Mouse (Mus musculus) regulatory T cell (primary cell): ENCODE data around the gene Gnpat.

Source experiments
- in situ Hi-C: fragments of 300-600 bp; cut with MboI, MseI; formaldehyde crosslinking; loops from one replicate; pipeline ENCODE4 v1.15.1; 2025; ENCODE audit warnings: high pct_unique_total_duplicates

The Gnpat gene

DNA sequence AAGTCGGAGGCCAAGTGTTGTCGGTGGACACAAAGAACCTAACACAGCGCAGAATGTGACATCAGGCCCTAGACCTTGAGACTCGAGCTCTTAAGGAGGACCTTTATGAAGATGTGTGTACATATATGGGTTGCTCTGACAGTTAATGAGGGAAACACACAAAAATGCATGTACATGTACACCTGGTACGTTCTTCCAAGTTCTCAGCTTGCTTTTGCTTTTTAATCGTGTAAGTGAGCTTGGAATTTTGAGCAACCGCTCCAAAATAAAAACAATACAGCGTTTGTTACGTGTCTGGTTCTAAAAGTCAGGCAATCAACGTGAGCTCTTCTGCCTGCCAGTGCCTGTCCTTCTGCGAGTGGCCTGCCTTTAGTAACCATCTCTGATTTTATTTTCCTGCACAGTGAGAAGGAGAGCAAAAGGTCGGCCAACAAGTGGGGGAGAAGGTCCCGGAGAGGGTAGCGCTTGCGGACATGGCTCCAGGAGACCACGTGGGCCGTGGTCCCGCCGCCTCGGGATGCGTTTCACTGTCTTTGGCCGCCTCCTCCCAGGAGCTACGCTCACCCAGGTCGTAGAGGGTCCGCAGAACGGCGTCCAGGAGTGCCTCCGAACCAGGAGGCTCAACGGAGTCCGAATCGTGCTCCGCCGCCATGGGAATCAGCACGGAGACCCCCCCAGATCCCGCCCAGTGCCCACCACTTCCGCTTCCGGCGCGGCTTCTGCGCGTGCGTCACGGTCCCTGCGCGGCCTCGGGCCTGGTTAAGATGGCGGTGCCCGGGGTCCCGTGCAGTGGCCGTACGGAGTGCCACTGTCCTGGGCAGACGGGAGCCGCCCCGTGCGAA is at the start of gene Gnpat, which contains the start of gene 2810004N23Rik:
Gene Gnpat, plus strand, starts transcription at position 713 of the 842 bp plus-strand sequence.
Gene 2810004N23Rik, minus strand, starts transcription at position 800 of the 842 bp plus-strand sequence.
- in situ Hi-C loops, result loop anchor here (5.0 kb wide), 1 partner anchor 140 kb away; the partner anchor contains the start of genes Arv1 and Ttc13

DNA sequence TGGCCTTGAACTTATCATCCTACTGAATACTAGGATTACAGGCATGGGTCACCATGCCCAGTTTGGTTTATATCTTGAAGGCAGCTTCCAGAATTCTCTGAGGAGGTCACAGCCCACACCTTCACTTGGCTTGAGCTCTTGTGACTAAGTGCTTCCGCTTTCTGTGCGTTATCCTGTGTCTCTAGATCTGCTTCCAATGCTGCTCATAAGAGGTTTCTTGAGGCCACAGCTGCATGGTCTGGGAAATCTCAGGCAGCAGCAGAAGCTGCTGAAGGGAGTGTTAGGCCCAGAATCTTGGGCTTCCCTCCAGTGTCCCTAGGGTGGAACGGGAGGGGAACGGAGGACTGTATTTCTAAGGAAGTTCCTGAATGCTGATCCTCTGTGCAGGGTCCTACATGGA is 49.5 kb upstream of the Gnpat start:
- in situ Hi-C loops, result no loop called here

DNA sequence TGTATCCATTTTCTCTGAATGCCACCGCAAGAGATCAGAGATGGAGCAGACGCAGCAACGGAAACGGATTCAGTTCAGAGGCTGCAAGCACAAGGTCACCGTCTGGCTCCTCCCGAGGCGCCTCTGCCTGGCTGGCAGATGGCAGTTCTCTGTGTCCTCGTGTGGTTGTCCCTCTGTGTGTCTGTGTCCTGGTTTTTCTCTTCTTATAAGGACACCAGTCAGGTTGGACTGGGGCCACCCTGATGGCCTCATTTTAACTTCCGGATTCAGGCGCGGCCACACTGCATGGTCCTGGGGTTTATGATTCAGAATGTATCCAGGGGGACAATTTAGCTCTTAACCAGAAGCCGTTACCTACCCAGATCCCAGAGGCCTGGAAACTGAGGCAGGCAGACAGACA is 47.0 kb upstream of the Gnpat start:
- in situ Hi-C loops, result no loop called here

DNA sequence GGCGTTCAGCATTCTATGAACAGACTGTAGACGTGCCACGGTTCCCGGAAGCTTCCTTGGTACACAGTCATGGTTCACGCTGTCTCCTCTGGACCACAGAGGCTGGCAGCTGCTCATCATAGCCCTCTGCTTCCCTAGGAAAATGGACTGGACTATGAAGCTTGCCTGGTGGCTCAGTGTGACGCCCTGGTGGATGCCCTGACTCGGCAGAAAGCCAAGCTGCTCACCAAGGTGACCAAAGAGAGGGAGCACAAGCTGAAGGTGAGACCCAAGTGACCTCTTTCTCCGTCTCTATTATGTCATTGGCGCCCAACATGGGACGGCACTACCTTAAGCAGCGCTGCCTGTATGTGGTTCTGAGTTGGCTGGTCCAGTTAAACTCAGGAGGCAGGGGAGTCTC is 46.0 kb upstream of the Gnpat start:
- in situ Hi-C loops, result no loop called here

DNA sequence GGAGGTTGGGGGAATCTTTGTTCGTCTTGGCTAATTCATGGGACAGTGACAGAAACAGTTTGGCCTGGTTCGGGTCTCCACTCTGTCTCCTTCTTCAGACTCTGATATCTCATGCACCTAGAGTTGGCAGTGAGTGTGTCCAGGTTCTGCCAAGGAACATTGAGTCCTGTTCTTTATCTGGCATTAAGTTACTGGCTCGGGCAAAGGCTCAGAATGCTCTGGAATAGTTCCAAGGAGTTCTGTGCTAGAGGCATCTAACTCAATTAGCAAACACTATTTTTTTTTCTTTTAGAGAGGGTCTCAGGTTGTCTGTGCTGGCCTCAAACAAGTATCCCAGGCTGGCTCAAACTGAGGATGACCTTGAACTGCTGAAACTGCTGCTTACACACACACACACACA is 45.5 kb upstream of the Gnpat start:
- in situ Hi-C loops, result no loop called here

DNA sequence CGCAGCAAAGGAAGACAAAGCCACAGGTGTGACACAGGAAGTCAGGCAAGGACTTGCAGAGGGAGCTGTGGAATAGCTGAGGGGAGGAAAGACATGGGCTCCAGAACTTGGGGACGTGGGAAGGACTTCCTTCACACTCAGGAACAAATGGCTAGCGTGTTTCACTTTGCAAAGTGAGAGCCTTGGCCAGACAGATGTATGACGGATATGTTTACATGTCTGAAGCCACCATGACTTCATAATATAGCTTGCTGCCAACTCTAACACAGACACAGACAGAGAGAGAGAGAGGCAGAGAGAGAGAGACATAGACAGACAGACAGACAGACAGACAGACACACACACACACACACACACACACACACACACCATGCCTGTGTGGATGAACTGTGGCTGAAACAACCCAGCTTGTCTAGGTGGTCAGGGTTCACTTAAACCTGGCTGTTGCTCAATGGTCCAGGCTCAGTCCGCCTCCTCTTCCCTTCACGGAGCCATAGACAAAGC is 43.2 kb upstream of the Gnpat start:
- in situ Hi-C loops, result no loop called here

DNA sequence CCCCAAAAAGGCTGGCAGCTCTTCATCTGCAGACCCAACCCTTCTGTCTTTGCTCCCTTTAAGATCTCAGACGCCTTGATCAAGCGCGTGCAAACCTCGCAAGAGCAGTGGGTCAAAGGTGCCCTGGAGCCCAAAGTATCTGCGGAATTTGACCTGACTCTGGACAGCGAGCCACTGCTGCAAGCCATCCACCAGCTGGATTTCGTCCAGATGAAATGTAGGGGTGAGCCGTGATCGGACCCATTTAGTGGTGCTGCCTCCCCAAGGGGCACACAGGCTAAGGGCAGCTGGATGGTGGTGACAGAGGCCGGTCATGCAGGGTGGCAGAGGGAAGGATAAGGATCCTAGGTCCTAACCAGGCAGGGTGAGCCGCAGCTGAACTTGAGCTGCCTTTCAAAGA is 42.7 kb upstream of the Gnpat start:
- in situ Hi-C loops, result no loop called here

DNA sequence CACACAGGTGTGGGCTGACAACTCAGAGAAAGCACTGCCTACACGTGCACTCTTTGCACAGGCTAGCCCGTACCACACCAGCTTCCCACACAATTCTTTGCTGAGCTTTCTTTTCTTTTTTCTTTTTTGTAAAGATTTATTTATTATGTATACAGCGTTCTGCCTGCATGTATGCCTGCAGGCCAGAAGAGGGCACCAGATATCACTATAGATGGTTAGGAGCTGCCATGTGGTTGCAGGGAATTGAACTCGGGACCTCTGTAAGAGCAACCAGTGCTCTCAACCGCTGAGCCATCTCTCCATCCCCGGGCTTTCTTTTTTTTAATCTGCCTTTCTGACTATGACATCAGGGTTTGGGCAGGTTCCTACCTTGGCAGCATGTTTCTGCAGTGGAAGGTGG is 39.3 kb upstream of the Gnpat start:
- in situ Hi-C loops, result no loop called here

DNA sequence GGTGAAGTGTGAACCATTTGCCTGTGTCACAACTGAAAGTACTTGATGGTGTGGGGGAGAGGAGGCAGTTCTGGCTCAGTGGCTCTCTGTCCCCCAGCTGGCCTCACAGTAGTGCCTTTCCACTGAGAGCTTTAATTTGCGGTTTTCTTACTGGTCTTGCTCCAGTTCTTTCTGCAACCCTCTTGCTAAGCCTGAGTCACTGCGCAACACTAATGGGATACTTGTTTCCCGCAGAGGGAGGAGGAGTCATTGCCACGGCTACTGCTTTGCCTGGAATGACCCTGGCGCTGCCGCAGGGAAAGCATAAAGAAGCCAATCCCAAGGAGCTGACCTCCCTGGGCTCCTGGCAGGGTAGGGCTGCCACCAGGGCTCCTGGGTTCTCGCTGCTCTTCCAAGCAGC is 36.2 kb upstream of the Gnpat start:
- in situ Hi-C loops, result no loop called here

DNA sequence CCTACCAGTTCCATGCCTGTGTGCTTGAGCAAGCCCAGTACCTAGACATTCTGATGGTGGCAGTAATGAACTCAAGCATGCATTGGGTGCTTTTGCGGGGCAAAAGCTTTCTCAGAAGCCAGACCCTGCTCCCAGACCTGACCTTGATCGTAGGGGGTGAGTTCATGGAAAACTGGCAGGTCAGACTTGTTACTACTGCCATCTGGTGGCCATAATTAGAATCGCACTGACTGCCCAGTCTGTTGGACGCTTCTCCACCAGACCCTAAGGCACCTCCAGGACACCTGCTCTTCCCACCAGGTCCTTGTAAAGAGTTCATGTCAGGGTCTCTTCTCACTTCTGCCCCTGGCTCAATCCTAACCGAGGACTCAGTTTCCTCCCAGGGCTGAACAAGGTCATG is 35.4 kb upstream of the Gnpat start:
- in situ Hi-C loops, result no loop called here

DNA sequence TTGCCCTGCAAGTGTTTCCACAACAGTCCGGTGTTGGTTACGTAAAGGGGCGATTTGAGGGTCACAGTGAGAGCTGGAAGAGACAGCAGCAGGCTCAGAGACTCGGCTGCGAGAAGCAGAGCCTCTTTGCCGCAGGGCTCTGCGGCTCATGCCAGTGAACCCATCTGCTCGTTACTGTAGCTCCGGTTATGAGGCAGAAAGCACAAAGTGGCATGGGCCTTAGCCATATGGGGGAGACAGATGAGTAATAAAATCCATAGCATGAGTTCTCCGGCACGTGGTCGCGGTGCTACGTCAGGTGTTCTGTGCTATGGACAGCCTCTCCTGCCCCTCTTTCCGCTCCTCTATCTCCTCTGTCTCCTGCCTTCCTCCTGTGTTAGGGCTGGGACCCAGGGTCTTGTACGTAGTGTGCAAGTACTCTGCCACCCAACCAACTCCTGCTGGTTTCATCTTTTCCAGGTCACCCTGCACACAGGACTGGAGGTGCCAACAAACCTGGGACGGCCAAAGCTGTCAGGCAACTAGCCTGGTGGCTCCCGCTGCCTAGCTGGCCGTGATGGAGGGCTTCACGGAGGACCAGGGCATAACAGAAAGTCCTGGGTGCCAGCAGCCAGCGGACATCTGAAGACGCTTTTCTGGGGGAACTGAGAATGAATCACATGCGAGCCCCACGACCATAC is 34.1 kb upstream of the Gnpat start:
- in situ Hi-C loops, result no loop called here

DNA sequence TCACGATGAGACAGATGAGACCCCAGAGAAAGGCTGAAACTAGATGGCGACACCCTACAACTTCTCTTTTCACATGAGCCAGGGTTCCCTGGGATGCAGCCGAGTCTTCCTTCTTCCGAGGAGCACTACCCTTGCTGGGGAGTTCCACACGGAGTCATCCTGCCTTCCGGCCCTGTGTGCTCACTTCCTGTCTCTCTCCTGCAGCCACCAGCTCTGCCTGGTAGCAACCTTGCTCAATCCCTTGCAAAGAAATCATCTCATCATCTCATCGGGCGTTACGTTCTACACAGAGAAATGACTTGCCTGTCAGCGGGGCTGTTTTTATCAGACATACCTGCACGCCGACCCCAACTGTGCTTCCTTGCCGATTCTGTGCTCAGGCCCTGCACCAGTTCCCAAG is 32.8 kb upstream of the Gnpat start:
- in situ Hi-C loops, result no loop called here

DNA sequence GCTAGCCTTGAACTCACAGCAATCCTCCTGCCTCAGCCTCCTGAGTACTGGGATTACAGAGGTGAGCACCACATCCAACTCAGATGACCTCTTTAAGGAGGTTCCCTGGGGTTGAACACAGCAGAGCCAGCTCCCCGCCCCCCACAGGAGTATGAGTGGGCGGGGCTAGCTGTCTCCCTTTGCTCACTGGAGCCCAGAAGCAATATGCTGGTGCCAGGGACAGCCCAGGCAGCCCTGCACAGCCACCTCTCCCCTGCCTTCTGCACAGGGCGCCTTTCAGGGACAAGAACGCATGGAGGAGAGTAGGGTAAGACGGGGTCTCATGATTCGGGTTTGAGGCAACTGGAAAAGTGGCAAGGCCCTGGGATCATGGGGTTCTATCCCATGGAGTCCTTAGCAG is 31.3 kb upstream of the Gnpat start:
- in situ Hi-C loops, result no loop called here

DNA sequence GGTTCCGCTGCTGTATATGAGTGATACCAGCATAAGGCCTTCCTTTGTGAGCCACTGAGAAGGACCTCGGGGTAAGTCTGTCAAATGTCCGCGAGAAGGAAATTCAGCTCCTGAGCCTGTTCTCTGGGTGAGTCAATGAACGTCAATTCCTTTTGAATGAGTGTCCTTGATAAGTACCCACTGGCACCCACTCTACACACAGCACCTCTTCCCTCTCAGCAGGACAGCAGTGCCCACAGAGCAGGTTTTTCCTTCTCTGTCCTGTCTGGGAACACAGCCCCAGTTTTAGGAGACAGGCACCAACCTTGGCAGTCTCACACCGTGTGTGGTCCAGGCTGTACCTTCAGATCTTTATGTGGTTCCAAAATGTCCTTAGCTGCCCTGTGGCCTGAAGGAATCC is 30.9 kb upstream of the Gnpat start:
- in situ Hi-C loops, result no loop called here

DNA sequence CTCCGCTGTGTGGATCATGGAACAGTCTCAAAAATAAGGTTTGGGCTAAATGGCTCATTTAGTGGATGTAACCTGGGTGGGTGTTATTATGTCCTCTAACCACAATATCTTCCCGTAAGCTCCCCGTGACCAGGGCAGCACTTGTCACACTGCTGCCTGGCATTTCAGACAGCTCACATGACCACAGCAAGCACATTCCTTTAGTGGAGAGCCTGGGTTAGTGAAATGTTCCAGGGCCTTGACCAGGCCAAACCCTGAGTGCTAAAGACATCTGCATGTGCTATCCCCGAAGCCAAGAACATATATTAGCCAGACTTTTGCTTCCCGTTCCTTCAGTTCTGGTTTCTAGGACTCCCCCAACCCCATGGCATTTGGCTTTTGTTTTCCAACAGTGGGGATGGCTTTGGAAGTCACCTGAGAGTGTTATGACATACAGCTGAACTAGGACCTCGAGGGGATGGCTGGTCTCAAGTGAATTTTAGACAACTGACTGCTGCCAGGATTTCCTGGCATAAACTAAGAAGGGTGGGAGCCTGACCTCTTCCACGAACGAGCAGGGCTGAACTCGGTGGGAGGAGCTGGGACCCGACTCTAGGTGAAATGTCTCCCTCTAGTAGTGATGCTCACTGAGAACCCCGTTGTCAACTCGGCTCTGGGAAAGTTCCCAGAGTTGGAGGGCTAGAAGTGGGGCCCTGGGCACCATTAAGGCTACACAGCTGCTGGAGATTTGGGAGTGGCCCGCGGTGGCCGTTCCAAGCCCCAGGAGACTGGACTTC is 29.2 kb upstream of the Gnpat start:
- in situ Hi-C loops, result no loop called here

DNA sequence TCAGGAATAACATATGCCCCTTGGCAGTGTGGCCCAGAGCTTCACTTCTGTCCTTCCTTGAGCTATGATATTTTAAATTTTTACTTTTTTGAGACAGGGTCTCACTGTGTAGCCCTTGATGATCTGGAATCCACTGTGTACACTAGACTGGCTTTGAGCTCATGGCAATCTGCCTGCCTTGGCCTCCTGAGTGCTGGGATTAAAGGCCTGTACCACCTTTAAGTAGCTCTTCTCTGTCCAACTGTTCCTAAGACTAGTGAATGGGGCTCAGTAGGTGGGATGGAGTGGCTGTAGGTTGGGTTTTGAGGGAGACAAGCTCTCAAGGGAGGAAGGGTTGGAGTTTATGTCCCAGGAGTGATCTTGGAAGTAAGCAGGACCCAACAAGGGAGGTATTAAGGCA is 27.0 kb upstream of the Gnpat start:
- in situ Hi-C loops, result no loop called here

DNA sequence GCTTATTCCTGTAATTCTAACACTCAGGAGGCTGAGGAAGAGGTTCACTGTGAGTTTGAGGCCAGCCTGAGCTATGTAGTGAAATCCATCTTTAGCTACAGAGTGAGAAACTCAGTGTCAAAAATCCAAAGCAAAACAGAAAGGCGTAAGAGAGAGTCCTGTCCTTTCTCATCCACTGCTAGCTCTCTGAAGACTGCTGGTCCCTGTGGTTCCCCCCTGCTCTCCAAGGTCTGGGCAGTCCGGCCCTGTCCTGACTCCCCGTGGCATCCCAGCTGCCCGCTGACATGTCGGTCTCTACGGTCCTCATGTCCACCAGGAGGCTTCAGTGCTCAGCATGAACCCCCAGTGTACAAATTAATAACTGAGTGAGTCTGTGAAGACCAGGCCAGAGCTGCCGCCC is 26.6 kb upstream of the Gnpat start:
- in situ Hi-C loops, result no loop called here

DNA sequence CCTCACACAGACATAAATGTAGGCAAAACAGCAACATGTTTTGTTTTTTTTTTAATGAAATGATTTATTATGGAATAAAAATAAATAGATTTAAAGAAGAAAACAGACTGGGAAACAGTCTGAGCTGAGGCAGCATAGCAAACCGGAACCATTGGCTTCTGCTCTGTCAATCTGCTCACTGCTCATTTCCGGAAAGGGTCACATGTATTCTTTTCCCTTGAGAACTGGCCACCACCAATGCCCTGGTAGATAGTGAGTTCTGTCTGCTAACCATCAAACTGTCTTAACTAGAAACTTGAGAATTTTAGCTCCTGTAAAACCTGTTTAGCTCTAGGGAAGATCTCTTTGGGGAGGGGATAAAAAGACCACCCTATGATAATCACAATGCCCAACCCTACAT is 25.9 kb upstream of the Gnpat start:
- in situ Hi-C loops, result no loop called here

DNA sequence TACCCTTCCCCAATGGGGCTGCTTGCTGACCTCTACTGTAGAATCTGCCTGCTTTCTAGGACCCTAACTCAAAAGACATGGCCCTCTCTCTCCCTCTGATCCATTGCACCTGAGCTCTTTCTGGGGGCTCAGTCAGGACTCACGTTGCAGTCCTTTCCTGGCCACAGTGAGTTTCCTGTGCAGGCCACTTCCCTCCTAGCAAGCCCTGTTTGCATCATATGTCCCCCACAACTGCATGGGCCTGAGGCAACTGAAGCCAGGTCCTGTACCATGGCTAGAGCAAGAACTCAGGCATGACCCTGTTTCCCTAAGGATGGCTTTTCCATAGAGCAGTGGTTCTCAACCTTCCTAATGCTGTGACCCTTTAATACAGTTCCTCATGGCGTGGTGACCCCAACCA is 24.9 kb upstream of the Gnpat start:
- in situ Hi-C loops, result no loop called here

DNA sequence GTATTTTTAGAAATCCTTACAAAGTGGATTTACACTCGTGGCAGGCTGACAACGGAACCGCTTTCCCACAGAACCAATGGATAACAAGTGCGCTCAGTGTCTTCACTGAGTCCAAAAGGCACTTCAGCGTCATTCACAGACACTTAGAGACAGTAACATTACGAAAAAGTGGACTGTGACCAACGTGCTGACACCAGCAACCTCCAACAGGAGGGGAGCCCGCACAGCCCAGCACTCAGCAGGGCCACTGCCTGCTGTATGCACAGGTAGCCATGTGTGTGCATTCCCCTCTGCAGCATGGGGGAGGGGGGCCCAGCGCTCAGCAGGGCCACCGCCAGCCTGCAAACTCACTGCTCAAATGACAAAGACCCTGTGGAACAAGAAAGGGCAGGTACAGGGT is 23.5 kb upstream of the Gnpat start:
- in situ Hi-C loops, result no loop called here

DNA sequence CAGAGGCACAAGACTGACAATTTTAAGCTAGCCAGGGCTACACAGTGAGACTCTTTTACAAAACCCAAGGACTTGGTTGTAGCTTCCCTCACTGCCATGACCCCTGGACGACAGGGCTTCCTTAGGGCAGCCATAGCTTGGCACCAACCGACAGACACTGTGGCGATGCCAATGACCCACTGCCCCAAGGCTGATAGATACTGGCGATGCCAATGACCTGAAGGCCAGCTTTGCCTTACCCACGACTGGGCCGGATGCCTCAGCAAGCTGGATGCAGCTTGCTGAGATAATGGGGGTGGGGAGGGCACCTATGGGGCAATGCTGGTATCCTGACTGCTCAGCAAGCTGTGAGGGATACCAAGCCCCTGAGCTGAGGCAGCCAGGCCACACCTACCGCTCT is 21.9 kb upstream of the Gnpat start:
- in situ Hi-C loops, result no loop called here

DNA sequence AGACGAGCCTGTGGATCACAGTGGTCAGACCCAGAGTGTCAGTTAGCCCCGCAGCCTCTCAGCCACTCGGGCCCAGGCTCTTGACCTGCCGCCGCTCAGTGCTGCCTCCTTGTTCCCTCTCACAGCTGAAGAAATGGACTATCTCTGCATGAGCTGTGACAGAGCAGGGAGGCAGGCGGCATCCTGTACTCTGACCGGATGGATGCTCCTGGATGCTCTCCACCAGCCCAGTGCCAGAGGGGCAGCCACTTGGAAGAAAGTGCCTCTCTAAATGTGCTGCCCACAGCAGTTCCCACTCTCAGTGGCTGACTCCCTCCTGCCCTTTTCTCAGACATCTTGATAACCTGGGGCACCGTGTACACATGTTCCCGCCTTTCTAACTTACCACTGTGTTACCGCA is 21.1 kb upstream of the Gnpat start:
- in situ Hi-C loops, result no loop called here
